Mouse (Mus musculus) thymus, adult 2 months (tissue): ENCODE measurements around the gene Ptpn3.
A peak's percentile ranks its signal among the peaks of the same experiment; 100 is the strongest.

Source experiments
- CTCF ChIP-seq: fragments of 200-500 bp; IDR thresholded peaks from 2 replicates; pipeline ENCODE4 v1.5.1; 2012; ENCODE audit warnings: mild to moderate bottlenecking, control low read depth, low read length, moderate library complexity, borderline replicate concordance; ENCODE audit not compliant: control insufficient read depth, poor library complexity, insufficient read depth; ENCODE audit errors: extremely low read depth
- POLR2A ChIP-seq: fragments of 200-500 bp; IDR thresholded peaks from 2 replicates; pipeline ENCODE4 v1.6.1; 2012; ENCODE audit warnings: mild to moderate bottlenecking, low read length, control low read depth, moderate library complexity; ENCODE audit not compliant: control insufficient read depth, poor library complexity, insufficient read depth; ENCODE audit errors: extremely low read depth

GRCm38 (mm10) chr4:57143026-57143937, 158.4 kb downstream of the Ptpn3 start, which contains the start of gene Epb41l4b:
- TF ChIP-seq CTCF (peak; percentile 99), POLR2A (no peak)
